Mouse (Mus musculus) embryonic facial prominence, embryonic 11.5 days (tissue): ENCODE measurements around the gene Tbc1d10c. TPM values are rescaled to one million over a fixed set of nuclear protein-coding genes. Genes with fewer than 3 reads are reported as not detected.

Source experiments
- ATAC-seq: fragments of 200-750 bp; cut with Nextera tagmentation; replicated peaks from 2 replicates; pipeline ENCODE4 v1.8.0; 2017; ENCODE audit warnings: low read depth; ENCODE audit not compliant: insufficient number of reproducible peaks, low FRiP score, low TSS enrichment
- DNase-seq: peaks from one replicate; pipeline ENCODE4 v3.0.0-alpha.2; 2015; ENCODE audit warnings: low spot score
- H3K27ac ChIP-seq: fragments of 300-500 bp; sonication (generic); replicated peaks from 2 replicates; pipeline ENCODE4 v1.5.1; 2014; ENCODE audit warnings: mild to moderate bottlenecking, low read depth, low read length, control low read depth
- H3K27me3 ChIP-seq: fragments of 300-500 bp; sonication (generic); 2 replicates; pipeline ENCODE4 v1.6.1; 2014; ENCODE audit warnings: mild to moderate bottlenecking, low read length, moderate library complexity, mixed read lengths; ENCODE audit not compliant: control insufficient read depth, insufficient read depth
- H3K36me3 ChIP-seq: fragments of 300-500 bp; sonication (generic); replicated peaks from 2 replicates; pipeline ENCODE4 v1.6.1; 2014; ENCODE audit warnings: low read depth, mild to moderate bottlenecking, low read length, moderate library complexity, mixed read lengths; ENCODE audit not compliant: control insufficient read depth, insufficient read depth
- H3K4me1 ChIP-seq: fragments of 300-500 bp; sonication (generic); 2 replicates; pipeline ENCODE4 v1.6.1; 2014; ENCODE audit warnings: low read length, mixed read lengths; ENCODE audit not compliant: control insufficient read depth, insufficient read depth
- H3K4me2 ChIP-seq: fragments of 300-500 bp; sonication (generic); 2 replicates; pipeline ENCODE4 v1.6.1; 2014; ENCODE audit warnings: low read depth, mild to moderate bottlenecking, control low read depth, low read length, moderate library complexity
- H3K4me3 ChIP-seq: fragments of 300-500 bp; sonication (generic); 2 replicates; pipeline ENCODE4 v1.5.1; 2014; ENCODE audit warnings: low read depth, low read length, control low read depth
- H3K9ac ChIP-seq: fragments of 300-500 bp; sonication (generic); replicated peaks from 2 replicates; pipeline ENCODE4 v1.6.1; 2014; ENCODE audit warnings: mild to moderate bottlenecking, control low read depth, low read length
- H3K9me3 ChIP-seq: fragments of 300-500 bp; sonication (generic); replicated peaks from 2 replicates; pipeline ENCODE4 v1.6.1; 2016; ENCODE audit warnings: mild to moderate bottlenecking, low read length, inconsistent platforms, mixed read lengths; ENCODE audit not compliant: control insufficient read depth
- WGBS: fragments of 180-500 bp; shearing (Covaris S2); extraction: QIAGEN DNeasy Blood & Tissue Kit; methylation state at CpG from one replicate; pipeline ENCODE4 v1.1.7; 2014; 5-methylcytosine and 5-hydroxymethylcytosine counted together
- polyA plus RNA-seq: library from polyadenylated mRNA; unstranded; fragments of >200 nt; fragmentation: Nextera tagmentation; extraction: Ambion mirVana; gene quantifications from 2 replicates; pipeline ENCODE4 v1.2.1, GENCODE M21; 2014

The Tbc1d10c gene
- polyA plus RNA-seq, 1 experiment from 2014 or later: 1.4 TPM

GRCm38 (mm10) chr19:4220416-4220815 lies 29.3 kb upstream of the Tbc1d10c start:
- no peak overlapping the region for H3K9ac ChIP-seq
- 62% methylated on average over 4 of the region's 4 CpGs for WGBS
- no peak overlapping the region for H3K27ac ChIP-seq
- no peaks in the 10 kb centered on the region for H3K27me3 ChIP-seq
- DNase-seq (no peak), ATAC-seq (no peak)
- H3K4me2 ChIP-seq: no peak overlapping the region
- no peaks in the 10 kb centered on the region for H3K36me3 ChIP-seq
- H3K4me1 ChIP-seq: peaks cover 10% of the 10 kb centered on the region
- H3K9me3 ChIP-seq: no peaks in the 10 kb centered on the region
- no peak overlapping the region for H3K4me3 ChIP-seq

GRCm38 (mm10) chr19:4219943-4220342 lies 28.9 kb upstream of the Tbc1d10c start:
- H3K27me3 ChIP-seq: no peaks in the 10 kb centered on the region
- no peaks in the 10 kb centered on the region for H3K36me3 ChIP-seq
- ATAC-seq: no peak
- no peaks in the 10 kb centered on the region for H3K9me3 ChIP-seq
- no peak overlapping the region for H3K9ac ChIP-seq
- no peak for DNase-seq
- 88% methylated on average over 6 of the region's 6 CpGs for WGBS
- H3K4me2 ChIP-seq: no peak overlapping the region
- H3K4me1 ChIP-seq: peaks cover 12% of the 10 kb centered on the region
- H3K27ac ChIP-seq: no peak overlapping the region
- no peak overlapping the region for H3K4me3 ChIP-seq

- Histone ChIP-seq H3K27ac (no peak overlapping the region), H3K4me3 (no peak overlapping the region), H3K4me2 (no peak overlapping the region), H3K4me1 (peaks cover 12% of the 10 kb centered on the region), H3K9ac (no peak overlapping the region), H3K36me3 (no peaks in the 10 kb centered on the region), H3K27me3 (no peaks in the 10 kb centered on the region), H3K9me3 (no peaks in the 10 kb centered on the region)
- no peak for ATAC-seq
- 63% methylated on average over 1 of the region's 1 CpGs for WGBS
- DNase-seq: no peak
Observed at GRCm38 (mm10) chr19:4218784-4219183, 27.7 kb upstream of the Tbc1d10c start.

GRCm38 (mm10) chr19:4218293-4218692 lies 27.2 kb upstream of the Tbc1d10c start:
- WGBS: 86% methylated on average over 11 of the region's 11 CpGs
- Histone ChIP-seq H3K9ac (no peak overlapping the region), H3K9me3 (no peaks in the 10 kb centered on the region), H3K27ac (no peak overlapping the region), H3K4me3 (no peak overlapping the region), H3K4me2 (no peak overlapping the region), H3K27me3 (no peaks in the 10 kb centered on the region; the same call in 1 of the 2 replicates), H3K4me1 (peaks cover 16% of the 10 kb centered on the region), H3K36me3 (no peaks in the 10 kb centered on the region)
- ATAC-seq (no peak), DNase-seq (no peak)

- Histone ChIP-seq H3K4me1 (peaks cover 17% of the 10 kb centered on the region), H3K9me3 (no peaks in the 10 kb centered on the region), H3K9ac (no peak overlapping the region), H3K27ac (no peak overlapping the region), H3K27me3 (no peaks in the 10 kb centered on the region; the same call in 1 of the 2 replicates), H3K36me3 (no peaks in the 10 kb centered on the region), H3K4me2 (no peak overlapping the region), H3K4me3 (no peak overlapping the region)
- WGBS: 43% methylated on average over 3 of the region's 3 CpGs
- ATAC-seq (no peak), DNase-seq (no peak)
Observed at GRCm38 (mm10) chr19:4217855-4218254, 26.8 kb upstream of the Tbc1d10c start.

- Histone ChIP-seq H3K4me1 (peaks cover 20% of the 10 kb centered on the region), H3K27me3 (no peaks in the 10 kb centered on the region; the same call in 1 of the 2 replicates), H3K36me3 (no peaks in the 10 kb centered on the region), H3K9me3 (no peaks in the 10 kb centered on the region), H3K9ac (no peak overlapping the region), H3K4me3 (peak overlapping the region; percentile 7; the same call in 1 of the 2 replicates), H3K4me2 (peak overlapping the region; percentile 14), H3K27ac (0 out of 2 replicates have a peak overlapping the region, but pooled peaks have one; percentile 29)
- WGBS: 3% methylated on average over 5 of the region's 5 CpGs
- ATAC-seq: peak; percentile 70
- DNase-seq: peak; percentile 65
Observed at GRCm38 (mm10) chr19:4217140-4217539, 26.1 kb upstream of the Tbc1d10c start.

GRCm38 (mm10) chr19:4216041-4216685 lies 25.1 kb upstream of the Tbc1d10c start:
- DNase-seq: peak; percentile 65
- no peak for ATAC-seq
- H3K36me3 ChIP-seq: no peaks in the 10 kb centered on the region
- peaks cover 23% of the 10 kb centered on the region for H3K4me1 ChIP-seq
- H3K9ac ChIP-seq: no peak overlapping the region
- no peak overlapping the region for H3K4me3 ChIP-seq
- 0 out of 2 replicates have a peak overlapping the region, but pooled peaks have one; percentile 29 for H3K27ac ChIP-seq
- H3K27me3 ChIP-seq: peaks cover 2% of the 10 kb centered on the region; the same call in 1 of the 2 replicates
- peak overlapping the region; percentile 14; the same call in 1 of the 2 replicates for H3K4me2 ChIP-seq
- no peaks in the 10 kb centered on the region for H3K9me3 ChIP-seq
- WGBS: 15% methylated on average over 14 of the region's 14 CpGs

GRCm38 (mm10) chr19:4215451-4215840 lies 24.4 kb upstream of the Tbc1d10c start:
- Histone ChIP-seq H3K36me3 (no peaks in the 10 kb centered on the region), H3K27ac (peak overlapping the region; percentile 78), H3K4me2 (peak overlapping the region; percentile 97), H3K9ac (peak overlapping the region; percentile 95), H3K4me3 (peak overlapping the region; percentile 75), H3K9me3 (no peaks in the 10 kb centered on the region), H3K27me3 (peaks cover 2% of the 10 kb centered on the region; the same call in 1 of the 2 replicates), H3K4me1 (peaks cover 23% of the 10 kb centered on the region)
- no peak for ATAC-seq
- DNase-seq: no peak
- WGBS: 6% methylated on average over 18 of the region's 21 CpGs
